Mouse (Mus musculus) cerebellum, adult 11-12 months (tissue): ENCODE measurements at regions not wholly inside any gene's neighbourhood (a gene's known extent, or its start where the extent isn't known, plus 50 kb on each side); places are given as distances from the start of the nearest gene placed in this dataset.

ENCODE experiments used
- DNase-seq: peaks from one replicate; pipeline ENCODE4 v3.0.0; 2022

DNA sequence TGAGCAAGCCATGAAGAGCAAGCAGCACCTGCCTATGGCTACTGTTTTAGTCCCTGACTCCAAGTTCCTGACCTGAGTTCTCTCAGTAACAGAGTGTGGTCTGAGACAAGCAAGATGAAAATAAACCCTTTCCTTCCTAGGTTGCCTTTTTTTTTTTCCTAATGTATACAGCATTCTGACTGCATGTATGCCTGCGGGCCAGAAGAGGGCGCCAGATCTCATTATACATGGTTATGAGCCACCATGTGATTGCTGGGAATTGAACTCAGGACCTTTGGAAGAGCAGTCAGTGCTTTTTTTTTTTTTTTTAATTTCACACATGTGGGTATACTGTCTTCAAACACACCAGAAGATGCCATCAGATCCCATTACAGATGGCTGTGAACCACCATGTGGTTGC, 69.3 kb upstream of the Usp24 start:
- DNase-seq, result no peak

DNA sequence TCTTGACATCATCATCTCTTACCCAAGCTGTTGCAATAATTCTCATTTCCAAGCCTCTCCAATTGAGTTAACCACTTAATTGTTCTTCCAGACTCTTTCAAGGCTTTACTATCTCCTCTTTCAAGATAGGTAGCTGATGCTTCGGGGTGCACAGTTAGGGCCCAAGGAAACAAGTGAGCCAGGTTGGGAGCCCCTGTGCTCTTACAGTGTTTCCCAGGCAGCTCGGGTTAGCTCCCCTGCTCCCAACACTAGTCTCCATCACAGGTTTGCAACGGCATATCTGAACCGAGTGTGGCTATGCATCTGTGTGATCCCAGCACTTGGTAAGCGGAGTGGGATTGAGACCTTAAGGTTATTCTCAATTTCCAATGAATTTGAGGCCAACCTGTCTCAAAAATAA, 68.6 kb upstream of the Usp24 start:
- no peak for DNase-seq

DNA sequence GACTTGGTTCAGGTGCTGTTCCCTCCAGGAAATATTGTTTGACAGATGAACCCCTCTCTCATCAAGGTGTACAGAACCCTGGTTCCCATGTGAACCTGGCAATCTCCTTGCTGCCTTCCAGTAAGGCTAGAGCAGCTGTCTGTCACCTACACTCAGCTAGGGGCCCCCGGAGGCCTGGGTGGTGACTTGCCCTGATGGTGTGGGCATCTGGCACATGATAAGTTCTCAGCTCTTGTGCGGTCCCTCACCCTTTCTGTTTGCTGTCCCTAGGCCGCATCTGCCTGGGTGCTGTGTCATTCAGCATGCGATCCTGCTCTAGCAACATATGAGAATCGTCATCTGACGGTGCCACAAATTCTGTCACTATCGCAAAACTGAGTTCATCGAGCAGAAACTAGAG, 67.7 kb upstream of the Usp24 start:
- no peak for DNase-seq

DNA sequence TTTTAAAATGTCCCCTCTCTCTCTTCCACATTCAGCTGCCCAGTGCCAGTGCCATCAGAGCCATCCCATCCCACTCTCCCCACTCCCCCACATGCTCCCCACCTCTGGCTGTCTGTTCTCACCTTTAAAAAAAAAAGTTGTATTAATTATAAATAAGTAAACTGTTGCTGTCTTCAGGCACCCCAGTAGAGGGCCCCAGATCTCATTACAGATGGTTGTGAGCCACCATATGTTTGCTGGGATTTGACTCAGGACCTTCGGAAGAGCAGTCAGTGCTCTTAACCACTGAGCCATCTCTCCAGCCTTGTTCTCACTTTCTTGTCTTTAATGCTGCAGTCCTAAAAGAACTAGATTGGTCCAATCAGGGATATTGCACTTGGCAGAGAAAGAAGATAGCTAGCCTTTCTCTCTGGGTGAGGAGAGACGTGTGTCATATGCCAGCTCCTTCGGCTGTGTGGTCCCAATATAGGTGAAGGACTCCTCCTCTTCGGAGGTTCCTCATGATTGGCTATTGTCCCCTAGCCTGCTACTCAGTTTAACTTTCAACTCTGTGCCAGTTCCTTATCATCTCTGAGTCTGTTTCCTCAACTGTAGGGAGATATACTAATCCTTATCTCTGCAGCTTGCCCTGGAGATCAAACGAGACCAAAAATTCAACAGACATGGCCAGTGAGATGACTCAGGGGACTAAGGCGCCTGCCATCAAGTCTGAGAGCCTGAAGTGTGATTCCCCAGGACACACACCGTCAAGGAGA, 66.8 kb upstream of the Usp24 start:
- no peak for DNase-seq

DNA sequence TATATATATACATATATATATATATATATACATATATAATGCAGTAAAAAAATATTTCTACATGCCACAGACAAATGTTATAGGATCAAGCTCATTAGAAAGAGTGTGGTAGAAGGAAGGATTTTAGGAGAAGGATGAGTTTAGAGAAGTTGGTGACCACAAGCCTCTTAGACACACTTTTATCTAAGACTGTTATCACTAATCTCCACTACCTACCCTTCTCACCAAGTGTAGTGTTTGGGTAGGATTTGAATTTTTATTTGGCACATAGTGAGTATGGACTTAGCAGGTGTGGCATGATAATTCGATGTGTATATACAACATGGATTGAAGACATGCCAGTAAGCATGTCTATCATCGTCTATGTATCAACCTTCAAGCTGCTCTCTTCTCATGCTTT, 66.0 kb upstream of the Usp24 start:
- no peak for DNase-seq

DNA sequence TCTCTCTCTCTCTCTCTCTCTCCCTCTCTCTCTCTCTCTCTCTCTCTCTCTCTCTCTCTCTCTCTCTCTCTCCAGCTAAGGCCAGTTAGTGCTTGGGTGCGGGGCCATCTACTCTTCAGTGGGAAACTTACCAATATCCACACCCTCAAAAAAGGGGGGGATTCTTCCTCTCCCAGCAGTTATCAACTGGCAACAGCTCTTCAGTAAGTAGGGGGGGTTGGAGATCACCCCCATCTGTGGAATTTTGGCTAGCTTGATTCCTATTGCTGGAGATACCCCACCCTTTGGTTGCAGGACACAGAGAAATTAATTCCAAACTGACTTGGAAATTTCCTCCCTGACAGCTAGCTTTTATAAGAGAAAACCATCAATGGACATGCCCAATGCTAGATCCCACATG, 64.6 kb upstream of the Usp24 start:
- DNase-seq, result no peak

DNA sequence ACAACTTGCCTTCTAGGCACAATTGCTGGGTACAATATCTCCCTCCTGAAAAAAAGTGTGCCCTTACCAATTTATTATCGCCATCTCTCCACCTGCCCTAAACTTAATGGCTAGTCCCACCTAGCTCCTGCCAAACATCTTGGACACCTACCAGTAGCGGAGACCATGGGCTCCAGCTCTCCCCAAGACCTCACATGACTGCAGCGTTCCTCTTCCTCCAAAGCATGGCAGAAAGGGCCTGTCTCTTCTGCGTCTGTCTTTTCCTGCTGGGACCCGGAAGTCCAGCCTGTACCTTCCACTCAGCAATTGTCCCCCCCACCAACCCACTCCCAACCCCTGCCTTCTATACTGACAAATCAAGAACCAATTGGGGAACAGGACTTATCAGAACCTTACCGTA, 63.1 kb upstream of the Usp24 start:
- DNase-seq, result no peak

DNA sequence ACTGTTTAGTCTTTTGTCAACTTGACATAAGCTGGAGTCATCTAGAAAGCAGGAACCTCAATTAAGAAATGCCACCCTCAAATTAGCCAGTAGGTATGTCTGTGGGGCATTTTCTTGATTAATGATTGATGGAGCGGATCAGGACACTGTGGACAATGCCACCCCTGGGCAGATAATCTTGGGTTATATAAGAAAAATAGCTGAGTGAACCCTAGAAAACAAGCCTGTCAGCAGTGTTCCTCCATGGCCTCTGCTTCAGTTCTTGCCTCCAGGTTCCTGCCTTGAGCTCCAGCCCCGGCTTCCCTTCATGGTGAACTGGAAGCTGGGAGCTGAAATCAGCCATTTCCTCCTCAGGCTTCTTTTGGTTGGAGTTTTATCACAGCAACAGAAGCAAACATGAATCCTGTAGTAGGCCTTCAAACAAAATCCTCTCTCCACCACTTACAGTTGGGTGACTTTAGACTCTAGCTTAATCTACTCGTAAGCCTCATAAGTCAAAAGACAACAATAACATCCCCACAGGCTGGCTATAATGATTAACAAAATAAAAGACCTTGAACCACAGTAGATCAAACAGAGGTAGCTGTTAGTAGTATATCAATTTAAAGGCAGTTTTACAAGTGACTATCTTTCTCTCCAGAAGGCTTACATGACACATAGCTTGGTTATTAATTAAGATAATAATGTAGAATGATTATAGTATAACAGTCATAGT, 61.1 kb upstream of the Usp24 start:
- no peak for DNase-seq

DNA sequence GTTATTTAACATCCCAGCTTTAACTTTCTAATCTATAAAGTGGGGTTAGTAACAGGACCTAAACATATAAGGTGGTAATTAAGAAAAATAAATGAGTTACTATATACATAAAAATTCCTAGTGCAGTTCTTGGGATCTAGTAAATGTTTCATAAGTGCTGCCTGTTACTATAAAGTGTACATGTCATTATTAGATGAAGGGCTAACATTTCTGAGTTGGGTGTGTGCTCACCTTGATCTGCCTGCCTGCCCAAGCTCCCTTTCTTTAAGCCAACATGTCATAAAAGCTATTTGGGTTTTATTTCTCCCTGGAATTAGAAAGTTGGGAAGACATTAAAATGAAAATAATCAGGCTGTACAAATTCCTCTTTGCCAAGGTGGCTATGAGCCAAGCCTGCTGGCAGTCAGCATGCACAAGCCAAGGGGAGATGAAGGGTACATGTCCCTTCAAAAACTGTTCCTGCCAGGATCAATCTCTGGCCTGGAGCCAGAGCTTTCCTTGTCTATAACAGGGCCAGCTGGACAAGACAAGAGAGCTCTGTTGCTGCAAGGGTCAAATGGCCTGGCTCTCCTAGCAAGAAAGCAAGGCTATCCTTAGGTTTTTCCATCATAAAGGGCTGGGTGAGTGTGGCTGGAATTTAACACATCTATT, 59.9 kb upstream of the Usp24 start:
- peak; percentile 81 for DNase-seq

DNA sequence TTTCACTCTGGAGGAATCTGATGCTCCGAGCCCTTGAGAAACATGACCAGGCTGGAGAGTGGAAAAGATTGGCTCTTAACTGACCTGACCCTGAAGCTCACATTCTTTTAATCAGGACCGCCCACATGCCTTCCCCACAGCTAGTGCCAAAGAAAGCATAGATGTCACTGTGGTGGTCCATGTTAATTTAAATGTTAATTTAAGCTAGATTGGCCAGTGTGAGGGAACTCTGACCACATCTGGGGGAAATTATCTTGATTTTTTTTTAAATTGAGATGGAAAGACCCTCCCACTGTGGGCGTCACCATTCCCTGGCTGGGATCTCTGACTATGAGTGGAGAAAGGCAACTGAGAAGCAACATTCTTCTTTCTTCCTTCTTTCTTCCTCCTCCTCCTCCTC, 54.6 kb upstream of the Usp24 start:
- no peak for DNase-seq

DNA sequence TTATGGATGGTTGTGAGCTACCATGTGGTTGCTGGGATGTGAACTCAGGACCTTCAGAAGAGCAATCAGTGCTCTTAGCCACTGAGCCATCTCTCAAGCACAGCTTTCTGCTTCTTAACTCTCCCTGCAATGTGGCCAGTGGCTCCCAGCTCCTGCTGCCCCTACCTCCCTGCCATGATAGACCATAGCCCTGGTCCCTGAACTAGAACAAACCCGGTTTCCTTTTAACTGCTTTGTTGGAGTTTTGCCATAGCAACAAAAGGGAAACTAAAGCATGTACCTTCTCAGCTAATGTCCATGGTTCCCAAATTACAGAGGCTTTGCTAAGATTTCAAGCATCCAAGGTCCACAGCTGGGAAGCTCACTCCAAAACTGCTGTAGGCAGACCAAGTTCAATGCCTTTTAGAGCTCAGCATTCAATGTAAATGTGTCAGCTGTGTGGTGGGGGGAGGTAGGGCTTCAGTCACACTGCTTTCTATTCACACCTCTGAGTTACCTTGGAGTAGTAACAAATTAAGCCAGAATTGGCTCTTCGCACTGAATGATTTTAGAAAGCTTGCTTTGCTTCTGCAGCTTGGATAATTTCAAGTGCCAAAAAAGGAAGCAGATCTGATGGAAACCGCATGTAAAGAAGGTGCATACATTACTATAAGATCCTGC, 54.0 kb upstream of the Usp24 start:
- no peak for DNase-seq

DNA sequence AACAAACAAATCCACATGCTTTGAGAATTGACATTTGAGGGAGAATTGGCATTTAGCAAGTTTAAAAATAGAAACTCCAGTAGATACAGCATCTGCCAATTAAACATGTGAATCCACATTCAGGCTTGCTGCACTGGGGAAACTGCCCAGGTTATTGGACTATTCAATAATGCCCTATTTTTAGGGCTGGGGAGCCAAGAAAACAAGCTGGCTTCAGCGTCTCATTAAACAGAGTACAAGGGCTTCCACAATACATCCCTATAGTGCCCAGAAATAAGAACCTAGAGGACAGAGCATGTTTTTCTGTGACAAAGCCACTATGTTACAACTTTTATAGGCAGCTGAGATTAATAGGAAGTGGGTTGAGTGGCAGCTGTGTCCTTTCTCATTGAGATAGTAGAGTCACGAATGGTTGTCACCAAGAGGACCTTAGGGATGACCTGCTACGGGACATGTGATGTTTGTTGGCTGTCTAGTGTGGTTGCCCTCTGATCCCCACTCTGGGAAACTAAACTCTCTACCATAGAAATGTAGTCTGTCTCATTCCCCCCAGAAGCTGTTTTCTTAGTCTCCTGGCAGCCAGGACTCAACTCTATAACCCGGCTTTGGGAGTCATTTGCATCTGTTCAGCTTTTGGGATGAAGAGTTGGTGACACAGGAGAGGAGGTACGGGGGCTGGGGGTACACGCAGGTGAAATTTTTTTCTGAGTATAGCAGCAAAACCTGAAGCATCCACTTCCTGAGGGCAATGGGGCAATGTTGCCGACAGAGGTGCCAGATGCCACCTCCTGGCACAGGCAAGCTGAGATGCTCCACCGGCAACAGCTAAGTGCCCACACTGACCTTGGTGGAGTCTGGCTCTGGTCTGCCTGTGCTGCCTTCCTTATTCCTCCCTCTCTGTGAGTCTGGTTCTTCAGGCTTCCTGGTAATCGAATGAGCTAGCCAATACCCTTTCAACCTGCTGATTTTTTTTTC, 53.0 kb upstream of the Usp24 start:
- no peak for DNase-seq
